Mouse (Mus musculus): ENCODE measurements at regions not wholly inside any gene's neighbourhood (a gene's known extent, or its start where the extent isn't known, plus 50 kb on each side); places are given as distances from the start of the nearest gene placed in this dataset.

- peak; percentile 62 for DNase-seq
These were observed 767.5 kb downstream of the Gm826 start for GRCm38 (mm10) chr2:159566461-159566860.

GRCm38 (mm10) chr2:159568391-159568790 lies 765.6 kb downstream of the Gm826 start:
- DNase-seq = no peak

DNA sequence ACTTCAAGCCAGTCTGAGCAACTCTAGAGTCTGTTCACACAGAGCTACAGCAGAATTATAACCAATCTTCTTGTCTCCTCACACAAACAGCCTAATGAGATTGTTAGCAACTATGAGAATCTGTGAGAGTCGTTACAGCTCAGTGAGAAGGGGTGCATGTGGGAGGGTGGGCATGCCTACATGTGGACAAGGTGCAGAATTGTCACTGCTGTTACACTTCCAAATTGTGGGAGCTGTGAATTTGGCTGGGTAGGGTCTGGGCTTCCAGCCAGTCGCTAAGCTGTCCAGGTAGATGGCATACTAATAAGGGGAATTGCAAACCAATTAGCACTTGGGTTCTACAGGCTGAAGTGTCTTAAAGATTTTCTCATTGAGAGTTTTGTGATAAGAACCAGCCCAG lies 762.1 kb downstream of the Gm826 start:
- no peak for DNase-seq

GRCm38 (mm10) chr2:159575271-159575670 lies 758.7 kb downstream of the Gm826 start:
- DNase-seq = no peak

DNA sequence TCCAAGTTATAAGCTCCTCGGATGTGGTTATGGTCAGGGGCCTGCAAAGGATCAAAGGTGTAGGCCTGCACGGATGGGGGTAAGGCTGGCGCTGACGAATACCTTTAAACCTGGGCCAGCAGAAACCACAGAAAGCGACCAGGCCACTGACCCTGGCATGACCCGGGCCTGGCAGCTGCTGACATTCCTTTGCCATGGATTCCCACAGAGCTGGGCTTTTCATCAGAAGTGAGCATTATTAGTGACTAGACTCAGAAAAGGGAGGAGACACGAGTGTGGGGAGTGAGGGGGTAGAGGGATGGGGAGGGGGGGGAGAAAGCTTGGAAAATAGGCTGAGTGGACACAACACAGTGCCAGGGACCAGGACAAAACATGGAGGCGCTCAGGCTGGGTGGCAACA lies 750.9 kb downstream of the Gm826 start:
- DNase-seq = no peak

- no peak for DNase-seq
These were observed 749.3 kb downstream of the Gm826 start for GRCm38 (mm10) chr2:159584641-159585040.

DNA sequence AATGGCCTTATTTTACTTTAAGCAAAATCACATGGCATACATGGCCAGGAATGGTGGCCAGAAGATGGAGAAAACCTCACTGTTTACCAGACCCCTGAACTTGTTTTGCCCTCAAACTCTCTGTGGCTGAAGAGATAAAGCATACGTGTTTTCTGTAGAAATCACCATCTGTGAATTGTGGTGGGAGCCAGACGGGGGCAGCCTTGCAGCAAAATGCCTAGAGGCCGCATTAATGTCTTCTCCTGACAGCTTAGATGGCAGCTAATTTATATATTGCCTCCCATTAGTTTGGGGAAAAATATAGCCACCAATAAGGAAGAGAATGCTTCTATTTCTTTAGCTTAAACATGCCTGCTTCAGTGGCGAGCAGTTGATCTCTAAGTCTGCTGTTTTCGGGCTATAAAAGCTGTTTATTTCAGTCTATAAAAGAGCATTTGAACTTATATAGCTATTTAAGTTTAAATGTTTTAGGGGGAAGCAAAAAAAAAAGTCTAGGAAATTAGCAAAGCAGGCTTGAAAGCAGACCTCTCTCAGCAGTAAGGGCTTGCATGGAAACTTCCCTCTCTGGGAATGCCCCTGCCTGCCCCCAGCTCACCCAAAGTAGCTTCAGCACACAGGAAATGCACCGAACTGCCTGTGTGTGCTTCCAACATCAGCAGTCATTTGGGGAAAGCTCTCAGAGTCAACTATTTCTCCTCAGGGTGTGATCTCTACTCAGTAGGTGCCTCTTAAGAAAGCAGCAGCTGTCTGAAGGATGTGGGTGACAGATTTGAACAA lies 747.1 kb downstream of the Gm826 start:
- DNase-seq = peak; percentile 6

- no peak for DNase-seq
These were observed 742.4 kb downstream of the Gm826 start for GRCm38 (mm10) chr2:159591396-159592124.

DNA sequence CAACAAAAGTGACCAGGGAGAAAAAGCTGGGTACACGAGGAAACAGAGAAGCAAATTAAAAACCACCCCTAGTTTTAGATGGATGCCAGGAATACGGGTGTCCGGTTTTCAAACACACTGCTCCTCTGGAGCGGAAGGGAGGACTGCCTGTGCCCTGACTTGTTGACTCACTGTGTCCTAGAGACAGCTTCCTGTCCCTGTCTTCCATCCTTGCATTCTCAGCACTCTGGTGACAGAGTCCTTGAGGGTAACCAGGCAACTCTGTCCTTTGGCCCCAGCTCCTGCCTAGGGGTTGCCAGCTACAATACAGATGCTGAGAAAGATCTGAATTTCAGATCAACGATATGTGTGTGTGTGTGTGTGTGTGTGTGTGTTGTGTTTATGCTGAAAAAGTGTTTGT lies 741.1 kb downstream of the Gm826 start:
- DNase-seq = peak; percentile 2

DNA sequence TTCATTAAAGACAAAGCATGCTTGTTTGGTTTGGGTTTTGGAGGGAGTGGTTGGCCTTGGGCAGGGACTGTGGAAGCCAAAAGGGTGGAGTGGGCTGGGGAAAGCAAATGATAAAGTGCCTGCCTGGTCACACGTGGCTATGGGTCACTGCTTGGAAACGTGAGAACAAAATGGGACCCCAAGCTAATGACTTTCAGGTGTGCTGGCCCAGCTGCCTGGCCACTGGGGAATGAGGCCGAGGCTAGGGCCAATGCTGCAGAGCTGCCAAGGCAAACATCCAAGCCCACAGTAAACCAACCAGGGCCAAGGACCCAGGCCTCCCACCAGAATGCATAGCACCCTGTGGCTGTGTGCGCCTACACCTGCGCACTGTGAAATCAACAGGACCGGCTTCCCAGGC lies 737.7 kb downstream of the Gm826 start:
- DNase-seq = no peak

DNA sequence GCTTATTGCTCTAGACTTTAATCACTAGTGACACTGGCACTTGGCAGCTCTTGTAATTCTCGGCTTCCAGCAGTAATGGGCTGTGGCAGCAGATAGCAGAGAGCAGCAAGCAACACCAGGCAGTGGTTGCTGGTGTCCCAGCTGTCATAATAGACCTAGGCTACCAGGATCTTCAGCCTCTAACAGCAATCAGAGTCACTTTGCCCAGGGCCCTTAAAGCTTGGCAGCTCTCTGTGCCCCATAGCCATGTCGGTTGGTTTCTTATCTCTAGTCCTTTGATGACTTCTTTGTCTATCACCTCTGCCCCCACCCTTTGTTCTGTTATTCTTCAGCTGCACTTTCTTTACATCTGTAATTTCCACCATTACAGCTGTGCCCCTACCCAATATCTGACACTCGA lies 735.9 kb downstream of the Gm826 start:
- no peak for DNase-seq

- no peak for DNase-seq
These were observed 726.8 kb downstream of the Gm826 start for GRCm38 (mm10) chr2:159607191-159607590.

GRCm38 (mm10) chr2:159610451-159610850 lies 723.5 kb downstream of the Gm826 start:
- DNase-seq = no peak

- DNase-seq = no peak
These were observed 717.3 kb downstream of the Gm826 start for GRCm38 (mm10) chr2:159616685-159617084.

DNA sequence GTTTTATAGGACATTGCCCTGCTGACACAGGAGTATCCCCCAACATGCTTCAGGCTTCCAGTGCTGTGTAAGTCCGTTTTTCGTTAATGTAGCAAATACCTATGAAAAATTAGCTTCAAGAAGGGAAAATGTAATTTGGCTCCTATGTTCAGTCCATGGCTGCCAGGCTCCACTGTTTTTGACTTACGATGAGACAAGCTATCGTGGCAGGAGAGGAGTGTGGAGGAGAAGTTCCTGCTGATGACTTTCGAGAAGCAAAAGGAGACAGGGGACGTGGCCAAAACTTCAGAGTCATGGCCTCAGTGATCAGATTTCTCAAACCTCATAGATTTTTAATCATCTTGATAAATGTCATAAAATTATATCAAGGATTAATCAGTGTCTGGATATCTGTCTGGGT lies 712.7 kb downstream of the Gm826 start:
- DNase-seq = no peak

DNA sequence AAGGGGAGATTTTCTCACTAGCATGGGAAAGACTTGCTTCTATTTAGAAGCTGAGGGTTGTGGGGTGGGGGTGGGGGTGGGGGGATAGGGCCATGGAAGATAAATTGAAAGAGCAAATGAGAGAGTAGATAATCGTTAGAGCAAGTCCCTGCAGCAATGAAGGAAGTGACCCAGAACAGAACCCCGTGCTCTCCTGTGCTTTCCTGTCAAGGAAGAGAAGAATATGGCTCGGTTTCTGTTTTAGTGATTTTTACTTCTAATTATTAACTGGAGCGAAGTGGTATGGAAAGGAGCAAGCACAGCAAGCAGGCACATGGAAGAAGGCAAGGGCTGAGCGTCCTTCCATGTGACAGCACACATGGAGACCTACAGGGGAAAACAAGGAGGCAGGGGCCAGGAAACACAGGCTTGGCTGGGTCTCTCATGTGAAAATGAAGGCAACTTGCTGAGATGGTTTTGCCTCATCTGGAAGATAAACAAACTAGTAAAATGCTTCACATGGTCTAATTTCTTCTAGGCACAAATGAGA lies 711.8 kb downstream of the Gm826 start:
- DNase-seq = no peak

GRCm38 (mm10) chr2:159625306-159625705 lies 708.7 kb downstream of the Gm826 start:
- DNase-seq = no peak

GRCm38 (mm10) chr2:159645861-159646260 lies 688.1 kb downstream of the Gm826 start:
- DNase-seq = peak; percentile 57

GRCm38 (mm10) chr2:159646595-159646994 lies 687.4 kb downstream of the Gm826 start:
- peak; percentile 8 for DNase-seq

DNA sequence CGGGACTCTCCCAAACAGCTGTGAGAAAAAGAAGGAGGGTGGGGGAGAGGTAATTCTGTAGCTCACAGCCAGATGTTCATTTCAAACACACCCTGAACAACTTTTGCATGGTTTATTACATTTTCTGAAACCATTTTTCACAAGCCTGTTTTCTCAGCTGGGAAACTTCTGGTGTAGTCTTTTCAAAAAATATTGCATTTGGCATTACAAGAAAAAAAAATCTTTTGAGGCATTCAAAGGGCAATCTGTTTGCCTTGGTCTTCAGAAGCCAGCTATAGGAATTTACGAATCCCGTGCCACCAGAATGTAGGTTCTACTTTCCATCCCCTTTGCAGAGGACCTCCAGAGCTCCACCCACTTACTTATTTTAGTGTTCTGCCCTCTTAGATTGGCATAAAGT lies 681.7 kb downstream of the Gm826 start:
- DNase-seq = no peak

DNA sequence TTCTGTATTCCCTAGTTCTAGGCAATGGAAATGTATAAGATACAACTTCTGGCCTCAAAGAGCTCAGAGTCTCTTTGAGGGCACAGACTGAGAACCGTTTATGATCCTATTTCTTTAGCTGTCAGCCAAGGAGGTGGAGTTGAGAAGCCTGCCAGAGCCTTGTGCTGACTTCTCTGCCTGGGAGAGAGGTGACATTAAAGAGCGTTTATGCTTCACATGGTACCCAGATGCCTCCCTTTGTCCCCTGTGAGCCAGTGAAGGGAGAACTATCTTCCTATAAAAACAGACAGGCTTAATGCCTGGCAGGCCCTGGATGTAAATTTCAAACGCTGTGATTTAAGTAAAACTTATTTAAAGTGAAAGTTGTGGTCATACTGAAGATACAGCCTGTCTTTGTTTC lies 657.1 kb downstream of the Gm826 start:
- DNase-seq = no peak

DNA sequence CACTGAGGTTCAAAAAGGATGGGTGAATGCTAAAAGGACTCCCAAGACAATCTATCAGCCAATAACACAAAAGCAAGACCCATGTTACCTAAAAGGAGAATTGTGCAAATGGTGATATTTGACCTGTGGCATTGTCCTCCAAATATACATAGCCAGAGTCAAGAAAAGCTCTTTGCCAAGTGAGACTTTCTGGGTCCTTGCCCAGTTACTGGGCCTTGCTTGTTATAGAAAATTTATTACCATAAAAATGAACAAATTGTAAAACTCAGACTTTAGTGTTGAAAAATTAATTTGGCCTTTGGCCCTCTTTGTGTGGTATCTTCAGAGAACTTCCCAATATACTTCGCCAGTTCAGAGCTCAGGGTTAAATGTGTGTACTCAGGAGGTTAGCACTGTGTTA lies 653.3 kb downstream of the Gm826 start:
- DNase-seq = no peak

DNA sequence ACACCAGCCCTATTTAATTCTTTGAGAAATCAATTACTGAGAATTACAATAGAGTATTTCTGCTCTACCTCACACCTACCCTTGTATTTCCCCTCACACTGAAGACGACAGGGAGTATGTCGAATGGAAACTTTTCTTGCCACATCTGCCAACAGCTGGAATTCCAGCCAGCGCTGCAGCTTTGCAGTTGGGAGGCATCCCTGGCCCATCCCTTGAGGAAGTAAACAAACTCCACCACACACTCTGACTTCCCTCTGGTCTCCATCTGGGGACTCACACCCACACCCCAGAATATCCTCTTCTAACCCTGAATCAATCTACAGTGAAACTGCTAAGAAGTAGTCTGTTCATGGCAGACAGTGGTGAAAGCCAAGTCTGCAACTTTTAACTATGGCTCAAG lies 630.9 kb downstream of the Gm826 start:
- DNase-seq = peak; percentile 15

GRCm38 (mm10) chr2:159708141-159708540 lies 625.8 kb downstream of the Gm826 start:
- DNase-seq = peak; percentile 26
